Mouse (Mus musculus) heart, embryonic 12.5 days (tissue): Measurements from ENCODE around the gene Fam205a1. TPM values are rescaled to one million over a fixed set of nuclear protein-coding genes. Genes with fewer than 3 reads are reported as not detected.
"Not testable (repeated sequence)": the region's sequence is repeated elsewhere in the genome, so short reads cannot be mapped to it uniquely, and the experiment has no call there.

Experiments
- ATAC-seq: fragments of 200-750 bp; cut with Nextera tagmentation; 2 replicates; pipeline ENCODE4 v1.8.0; 2017; ENCODE audit warnings: moderate TSS enrichment, moderate library complexity; ENCODE audit not compliant: insufficient number of reproducible peaks, low FRiP score
- H3K27ac ChIP-seq: fragments of 300-500 bp; sonication (generic); 2 replicates; pipeline ENCODE4 v1.5.1; 2016; ENCODE audit warnings: mild to moderate bottlenecking, moderate library complexity; ENCODE audit not compliant: poor library complexity, severe bottlenecking
- H3K27me3 ChIP-seq: fragments of 300-500 bp; sonication (generic); replicated peaks from 2 replicates; pipeline ENCODE4 v1.6.1; 2016; ENCODE audit warnings: mild to moderate bottlenecking, moderate library complexity
- H3K36me3 ChIP-seq: fragments of 300-500 bp; sonication (generic); 2 replicates; pipeline ENCODE4 v1.6.1; 2016; ENCODE audit warnings: mild to moderate bottlenecking, moderate library complexity
- H3K4me1 ChIP-seq: fragments of 300-500 bp; sonication (generic); replicated peaks from 2 replicates; pipeline ENCODE4 v1.6.1; 2016; ENCODE audit warnings: mild to moderate bottlenecking
- H3K4me2 ChIP-seq: fragments of 300-500 bp; sonication (generic); 2 replicates; pipeline ENCODE4 v1.6.1; 2016; ENCODE audit warnings: mild to moderate bottlenecking, moderate library complexity
- H3K4me3 ChIP-seq: fragments of 300-500 bp; sonication (generic); 2 replicates; pipeline ENCODE4 v1.5.1; 2016; ENCODE audit warnings: mild to moderate bottlenecking
- H3K9ac ChIP-seq: fragments of 300-500 bp; sonication (generic); 2 replicates; pipeline ENCODE4 v1.6.1; 2016; ENCODE audit warnings: mild to moderate bottlenecking, moderate library complexity
- H3K9me3 ChIP-seq: fragments of 300-500 bp; sonication (generic); replicated peaks from 2 replicates; pipeline ENCODE4 v1.6.1; 2016; ENCODE audit warnings: mild to moderate bottlenecking, moderate library complexity
- WGBS: fragments of 180-500 bp; shearing (Covaris S2); methylation state at CpG from one replicate; pipeline ENCODE4 v1.1.7; 2016; 5-methylcytosine and 5-hydroxymethylcytosine counted together
- polyA plus RNA-seq: library from polyadenylated mRNA; unstranded; fragments of >200 nt; fragmentation: Nextera tagmentation; extraction: Ambion mirVana; gene quantifications from 2 replicates; pipeline ENCODE4 v1.2.1, GENCODE M21; 2016

The Fam205a1 gene
- polyA plus RNA-seq: 0.04 TPM in 1 of 2 replicates, not detected in the other

DNA sequence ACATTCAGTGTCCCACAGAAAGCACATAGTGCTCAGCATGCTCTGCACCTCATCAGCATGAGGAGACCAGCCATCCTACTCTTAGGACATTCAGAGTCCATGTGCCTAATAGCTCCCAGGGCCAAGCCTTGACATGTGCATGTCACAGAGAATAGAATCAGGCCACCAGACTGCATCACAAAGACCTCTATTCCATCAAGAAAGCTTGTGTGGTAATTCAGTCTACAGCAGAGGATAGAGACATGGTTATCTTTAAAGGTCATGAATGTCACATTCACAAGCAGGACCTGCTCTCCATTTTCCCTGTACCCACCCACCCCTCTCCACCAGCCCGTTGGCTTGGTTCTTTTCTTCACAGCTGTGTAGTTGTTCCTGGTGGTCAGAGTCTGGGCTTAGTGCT lies at the start of gene Fam205a1:
Gene Fam205a1, minus strand, starts transcription at position 101 of the 400 bp plus-strand sequence.
- H3K36me3 ChIP-seq, H3K27ac ChIP-seq, H3K4me1 ChIP-seq, H3K9ac ChIP-seq, H3K27me3 ChIP-seq, ATAC-seq, H3K4me2 ChIP-seq, H3K4me3 ChIP-seq, H3K9me3 ChIP-seq: not testable (repeated sequence)
- 81% methylated on average over 1 of the region's 1 CpGs for WGBS

GRCm38 (mm10) chr4:42902730-42903129 lies 49.0 kb upstream of the Fam205a1 start:
- Histone ChIP-seq H3K36me3 (no peaks in the 10 kb centered on the region), H3K4me1 (no peaks in the 10 kb centered on the region), H3K4me2 (no peak overlapping the region), H3K27me3 (peaks cover 3% of the 10 kb centered on the region; the same call in 1 of the 2 replicates), H3K27ac (no peak overlapping the region), H3K4me3 (no peak overlapping the region), H3K9ac (no peak overlapping the region), H3K9me3 (no peaks in the 10 kb centered on the region)
- whole genome bisulfite sequencing: 82% methylated on average over 5 of the region's 5 CpGs
- no peak for ATAC-seq

DNA sequence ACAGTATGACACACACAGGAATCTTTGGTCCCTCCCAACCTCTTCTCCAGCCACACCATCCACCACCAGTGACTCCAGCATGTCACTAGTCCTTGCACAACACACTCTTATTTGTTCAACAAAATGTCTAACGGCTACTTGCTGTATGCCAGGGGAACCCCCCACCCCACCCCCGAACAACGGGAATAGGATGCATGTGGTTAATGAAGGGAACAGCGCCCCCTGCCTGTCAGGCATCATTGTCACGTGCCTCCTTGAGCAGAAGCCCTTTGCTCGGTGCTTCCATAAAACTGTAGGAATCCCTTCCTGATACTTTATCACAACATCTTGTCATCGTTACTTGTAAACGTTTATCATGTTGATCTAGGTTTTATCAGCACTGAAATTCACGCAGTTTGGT lies 48.5 kb upstream of the Fam205a1 start:
- ATAC-seq: no peak
- Histone ChIP-seq H3K4me3 (no peak overlapping the region), H3K4me2 (no peak overlapping the region), H3K4me1 (no peaks in the 10 kb centered on the region), H3K27me3 (peaks cover 3% of the 10 kb centered on the region; the same call in 1 of the 2 replicates), H3K27ac (no peak overlapping the region), H3K9me3 (no peaks in the 10 kb centered on the region), H3K36me3 (no peaks in the 10 kb centered on the region), H3K9ac (no peak overlapping the region)
- WGBS: 47% methylated on average over 9 of the region's 9 CpGs

- Histone ChIP-seq H3K27ac (no peak overlapping the region), H3K9ac (no peak overlapping the region), H3K4me2 (no peak overlapping the region), H3K27me3 (peaks cover 3% of the 10 kb centered on the region; the same call in 1 of the 2 replicates), H3K9me3 (no peaks in the 10 kb centered on the region), H3K4me1 (no peaks in the 10 kb centered on the region), H3K4me3 (no peak overlapping the region), H3K36me3 (no peaks in the 10 kb centered on the region)
- ATAC-seq: no peak
- WGBS: 48% methylated on average over 5 of the region's 5 CpGs
Observed at GRCm38 (mm10) chr4:42900878-42901277, 47.2 kb upstream of the Fam205a1 start.

DNA sequence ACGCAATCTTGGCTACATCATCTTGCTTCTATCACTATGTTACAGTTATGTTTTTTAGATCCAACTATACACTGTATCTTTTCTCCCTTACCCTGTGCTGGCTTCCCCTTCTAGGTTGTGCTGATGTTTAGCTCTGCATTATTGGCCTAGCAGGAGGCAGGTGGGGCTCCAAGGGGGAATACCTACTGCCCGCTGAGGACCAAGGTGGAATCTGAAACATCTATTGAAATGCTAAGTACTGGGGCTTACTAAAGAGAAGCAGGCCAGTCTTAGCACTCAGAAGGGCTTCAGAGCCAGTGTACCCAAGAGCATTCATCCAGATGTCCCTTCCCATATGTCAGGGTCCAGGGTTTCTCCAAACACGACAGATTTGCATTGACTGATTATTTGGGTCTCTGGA lies 45.2 kb upstream of the Fam205a1 start:
- Histone ChIP-seq H3K27me3 (0 out of 2 replicates have a peak, but pooled peaks cover 3% of the 10 kb centered on the region), H3K9ac (no peak overlapping the region), H3K4me2 (no peak overlapping the region), H3K4me1 (no peaks in the 10 kb centered on the region), H3K9me3 (no peaks in the 10 kb centered on the region), H3K4me3 (no peak overlapping the region), H3K27ac (no peak overlapping the region), H3K36me3 (no peaks in the 10 kb centered on the region)
- no peak for ATAC-seq
- 39% methylated on average over 3 of the region's 3 CpGs for WGBS

DNA sequence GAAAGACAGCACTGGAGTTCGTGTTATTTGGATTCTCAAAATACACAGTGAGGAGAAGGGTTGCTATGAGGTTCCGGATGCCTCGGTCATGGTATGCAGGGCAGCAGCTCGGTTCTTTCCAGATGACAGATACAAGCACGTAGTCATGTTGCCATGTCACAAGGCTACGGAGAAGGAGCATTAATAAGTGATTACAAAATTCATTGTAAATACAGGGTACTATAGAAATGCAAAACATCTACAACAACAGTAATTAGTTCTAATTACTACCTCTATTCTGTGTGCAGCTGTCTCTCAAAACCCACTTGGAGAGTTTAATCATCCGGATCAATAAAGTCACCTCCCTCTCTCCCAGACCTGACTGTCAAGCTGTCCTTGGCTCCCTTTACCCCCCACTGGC lies 41.4 kb upstream of the Fam205a1 start:
- Histone ChIP-seq H3K4me2 (no peak overlapping the region), H3K27ac (no peak overlapping the region), H3K9ac (no peak overlapping the region), H3K9me3 (no peaks in the 10 kb centered on the region), H3K36me3 (no peaks in the 10 kb centered on the region), H3K4me1 (no peaks in the 10 kb centered on the region), H3K4me3 (no peak overlapping the region), H3K27me3 (no peaks in the 10 kb centered on the region)
- ATAC-seq: no peak
- WGBS: 78% methylated on average over 7 of the region's 7 CpGs

- Histone ChIP-seq H3K27me3 (no peaks in the 10 kb centered on the region), H3K9me3 (no peaks in the 10 kb centered on the region), H3K9ac (no peak overlapping the region), H3K36me3 (no peaks in the 10 kb centered on the region), H3K4me2 (no peak overlapping the region), H3K27ac (no peak overlapping the region), H3K4me3 (no peak overlapping the region), H3K4me1 (no peaks in the 10 kb centered on the region)
- no peak for ATAC-seq
- 69% methylated on average over 7 of the region's 7 CpGs for WGBS
Observed at GRCm38 (mm10) chr4:42891176-42891575, 37.5 kb upstream of the Fam205a1 start.

DNA sequence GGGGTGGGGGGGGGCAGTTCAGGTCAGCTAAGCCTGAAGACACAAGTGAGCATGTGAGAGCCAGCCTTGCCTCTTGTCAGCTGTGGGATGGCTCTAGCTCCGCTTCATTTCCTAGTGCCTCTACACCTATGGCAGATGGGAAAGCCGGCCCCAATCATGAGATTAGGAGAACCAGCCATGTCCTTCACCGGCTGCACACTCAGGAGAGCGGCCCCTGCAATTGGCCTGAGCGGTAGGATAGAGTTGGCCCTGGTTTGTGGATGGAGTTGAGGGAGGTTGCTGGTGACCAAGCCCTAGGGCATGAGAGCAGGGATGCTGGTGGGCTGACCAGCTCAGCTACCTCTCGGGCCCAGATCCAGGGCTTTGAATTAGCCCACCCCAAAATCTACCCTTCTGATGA lies 35.1 kb upstream of the Fam205a1 start:
- 91% methylated on average over 6 of the region's 6 CpGs for WGBS
- Histone ChIP-seq H3K4me3 (no peak overlapping the region), H3K9me3 (no peaks in the 10 kb centered on the region), H3K4me1 (no peaks in the 10 kb centered on the region), H3K36me3 (no peaks in the 10 kb centered on the region), H3K27ac (no peak overlapping the region), H3K9ac (no peak overlapping the region), H3K27me3 (no peaks in the 10 kb centered on the region), H3K4me2 (no peak overlapping the region)
- ATAC-seq: no peak

- ATAC-seq: no peak
- Histone ChIP-seq H3K9ac (no peak overlapping the region), H3K9me3 (no peaks in the 10 kb centered on the region), H3K4me1 (no peaks in the 10 kb centered on the region), H3K27ac (no peak overlapping the region), H3K27me3 (no peaks in the 10 kb centered on the region), H3K36me3 (no peaks in the 10 kb centered on the region), H3K4me2 (no peak overlapping the region), H3K4me3 (no peak overlapping the region)
- 87% methylated on average over 6 of the region's 6 CpGs for WGBS
Observed at GRCm38 (mm10) chr4:42886926-42887325, 33.2 kb upstream of the Fam205a1 start.

DNA sequence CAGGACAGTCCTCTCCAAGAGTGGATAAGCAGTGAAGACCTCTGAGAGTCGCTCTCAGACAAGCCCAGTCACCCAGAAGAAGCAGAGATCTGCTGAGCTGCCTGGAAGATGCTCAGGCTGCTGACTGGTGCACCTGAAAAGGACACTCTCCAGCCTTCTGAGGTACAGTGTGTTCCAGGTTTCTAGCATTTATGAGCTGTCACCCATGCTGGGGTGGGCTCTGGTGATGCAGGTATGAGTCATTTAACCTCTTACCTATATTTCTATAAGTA lies 26.9 kb upstream of the Fam205a1 start:
- peaks cover 3% of the 10 kb centered on the region; the same call in 1 of the 2 replicates for H3K27me3 ChIP-seq
- peak overlapping the region; percentile 26; the same call in 1 of the 2 replicates for H3K27ac ChIP-seq
- H3K9me3 ChIP-seq: no peaks in the 10 kb centered on the region
- no peak for ATAC-seq
- peaks cover 5% of the 10 kb centered on the region; the same call in 1 of the 2 replicates for H3K4me1 ChIP-seq
- H3K4me2 ChIP-seq: no peak overlapping the region
- H3K9ac ChIP-seq: no peak overlapping the region
- WGBS: 45% methylated on average over 1 of the region's 1 CpGs
- H3K36me3 ChIP-seq: no peaks in the 10 kb centered on the region
- no peak overlapping the region for H3K4me3 ChIP-seq

DNA sequence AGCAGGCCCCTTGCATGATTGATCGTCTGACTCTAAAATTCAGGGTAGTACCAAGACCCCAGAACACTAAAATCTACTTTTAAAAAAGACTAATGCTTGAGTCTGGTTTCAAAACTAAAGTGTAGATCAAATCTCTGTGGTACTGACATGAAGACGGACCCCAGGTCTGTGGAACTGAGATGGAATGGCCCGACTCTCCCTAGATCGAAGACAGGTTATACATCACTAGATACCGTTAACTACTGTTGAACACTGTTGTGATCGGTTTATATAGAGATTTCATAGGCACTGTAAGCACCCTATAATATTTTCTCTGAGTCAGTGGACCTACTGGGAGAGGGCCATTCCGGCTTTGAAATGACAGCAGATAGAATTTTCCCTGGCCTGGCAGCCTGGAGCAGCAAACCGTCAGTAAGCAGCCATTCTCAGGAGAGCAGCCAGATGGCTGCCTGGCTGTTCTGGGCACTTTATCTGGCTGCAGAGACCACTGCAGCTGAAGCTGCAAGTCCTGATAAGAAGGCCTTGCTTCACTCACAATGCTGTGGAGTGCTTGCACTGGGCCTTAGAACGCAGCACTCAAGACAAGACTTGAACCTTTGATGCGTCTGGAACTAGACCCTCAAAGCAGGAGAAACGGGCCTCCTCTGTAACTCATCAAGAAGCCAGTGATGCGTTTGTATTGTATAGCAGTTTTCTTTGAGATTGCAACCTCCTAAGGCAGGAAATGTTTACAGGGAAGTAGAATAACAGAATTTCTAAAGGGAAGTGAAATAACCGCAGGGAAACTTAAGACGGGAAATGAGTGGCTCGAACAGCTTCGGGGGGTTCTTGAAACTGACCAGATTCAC lies 26.4 kb upstream of the Fam205a1 start:
- ATAC-seq: peak; percentile 90
- peak overlapping the region; percentile 26; the same call in 1 of the 2 replicates for H3K27ac ChIP-seq
- H3K9ac ChIP-seq: 0 out of 2 replicates have a peak overlapping the region, but pooled peaks have one; percentile 12

More for the DNA sequence above, 26.4 kb upstream of the Fam205a1 start:
- Histone ChIP-seq H3K9me3 (no peaks in the 10 kb centered on the region), H3K4me2 (no peak overlapping the region), H3K4me1 (peaks cover 5% of the 10 kb centered on the region; the same call in 1 of the 2 replicates), H3K36me3 (no peaks in the 10 kb centered on the region), H3K27me3 (peaks cover 3% of the 10 kb centered on the region; the same call in 1 of the 2 replicates), H3K4me3 (no peak overlapping the region)
- 48% methylated on average over 16 of the region's 16 CpGs for WGBS
